Mouse (Mus musculus) layer of hippocampus, adult 18-20 months (tissue): Measurements from ENCODE around the gene Olfr316. TPM values are rescaled to one million over a fixed set of nuclear protein-coding genes. Genes with fewer than 3 reads are reported as not detected.

Experiments
- DNase-seq, 2 experiments: peaks; one replicate each; pipeline ENCODE4 v3.0.0; 2022; ENCODE audit warnings: low spot score in 2 of 2
- total RNA-seq, 2 experiments: library from RNA; stranded (reverse); gene quantifications; 2 replicates each; pipeline ENCODE4 v1.2.3; 2021

Gene Olfr316
- total RNA-seq, 2 experiments from 2014 or later = 1.1 to 1.4 TPM

DNA sequence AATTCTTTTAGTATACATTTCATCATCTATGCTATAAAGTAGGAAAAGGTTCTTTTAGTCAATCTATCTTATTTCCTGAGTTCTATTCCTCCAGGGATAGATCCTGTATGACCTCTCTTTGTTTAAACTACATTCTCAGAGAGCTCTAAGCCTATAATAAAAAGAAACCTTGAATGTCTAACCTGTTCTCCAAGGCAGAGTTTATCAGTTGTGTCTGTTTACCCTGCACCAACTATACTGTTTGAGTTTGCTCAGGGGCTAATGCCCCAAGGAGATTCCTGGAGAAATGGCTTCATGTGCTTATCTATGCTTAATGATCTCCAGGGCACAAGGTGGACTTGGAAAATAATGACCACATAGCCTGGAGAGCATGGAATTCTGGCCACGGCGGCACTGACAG, 51.9 kb downstream of the Olfr316 start:
- no peak for DNase-seq

Other genes starting within 250 kb of the Olfr316 start
- not detected for gene Olfr330, start 217.9 kb upstream of the Olfr316 start, total RNA-seq
- gene Olfr329-ps, start 206.3 kb upstream of the Olfr316 start, total RNA-seq = not detected
- under 1 TPM; 0.10 to 0.18 TPM for gene Olfr328, start 197.1 kb upstream of the Olfr316 start, total RNA-seq
- gene Olfr224, start 182.2 kb upstream of the Olfr316 start, total RNA-seq = not detected
- gene Olfr325, start 175.0 kb upstream of the Olfr316 start, total RNA-seq = not detected
- gene Olfr324, start 157.6 kb upstream of the Olfr316 start, total RNA-seq = not detected
- gene 2210407C18Rik, start 136.7 kb upstream of the Olfr316 start, total RNA-seq = not detected
- under 1 TPM in 1 of 2 experiments, not detected in 1; 0.15 TPM for gene Olfr323, start 122.2 kb upstream of the Olfr316 start, total RNA-seq
- gene Trim58, start 112.3 kb upstream of the Olfr316 start, total RNA-seq = not detected
- gene Olfr322, start 94.0 kb upstream of the Olfr316 start, total RNA-seq = not detected
- not detected for gene Olfr320, start 71.6 kb upstream of the Olfr316 start, total RNA-seq
- not detected for gene Olfr319, start 53.6 kb upstream of the Olfr316 start, total RNA-seq
- under 1 TPM in 1 of 2 experiments, not detected in 1; 0.08 TPM for gene Olfr318, start 28.7 kb upstream of the Olfr316 start, total RNA-seq
- under 1 TPM in 1 of 2 experiments, not detected in 1; 0.10 TPM for gene Olfr317, start 13.5 kb upstream of the Olfr316 start, total RNA-seq
- not detected for gene Olfr315, start 20.5 kb downstream of the Olfr316 start, total RNA-seq
- gene Olfr314, start 30.2 kb downstream of the Olfr316 start, total RNA-seq = not detected
- gene Fam183b, start 49.2 kb downstream of the Olfr316 start, total RNA-seq = 1 to 10 TPM; 8.4 to 8.6 TPM
- gene Olfr313, start 62.3 kb downstream of the Olfr316 start, total RNA-seq = not detected
- gene Olfr312, start 76.5 kb downstream of the Olfr316 start, total RNA-seq = not detected
- not detected for gene Olfr311, start 86.5 kb downstream of the Olfr316 start, total RNA-seq
- gene Gm12258, start 94.4 kb downstream of the Olfr316 start, total RNA-seq = 10 to 100 TPM; 16.8 to 17.6 TPM
- gene 2810021J22Rik, start 114.5 kb downstream of the Olfr316 start, total RNA-seq = 10 to 100 TPM; 12.2 to 13.2 TPM
- 1 to 10 TPM; 9.5 to 9.6 TPM for gene Zfp39, start 151.5 kb downstream of the Olfr316 start, total RNA-seq
- not detected for gene Btnl10, start 165.2 kb downstream of the Olfr316 start, total RNA-seq
- gene Rnf187, start 186.2 kb downstream of the Olfr316 start, total RNA-seq = 100 to 1,000 TPM; 493 to 502 TPM
- 10 to 100 TPM; 82.1 to 87.0 TPM for gene Hist3h2ba, start 196.2 kb downstream of the Olfr316 start, total RNA-seq
- 10 to 100 TPM; 69.9 to 70.6 TPM for gene Hist3h2a, start 202.0 kb downstream of the Olfr316 start, total RNA-seq
- 1 to 10 TPM; 4.7 to 5.7 TPM for gene Trim17, start 202.0 kb downstream of the Olfr316 start, total RNA-seq
- gene Trim11, start 225.4 kb downstream of the Olfr316 start, total RNA-seq = 10 to 100 TPM; 29.1 to 30.4 TPM